Mouse (Mus musculus): Measurements from ENCODE around the gene Aco2. TPM values are rescaled to one million over a fixed set of nuclear protein-coding genes. Genes with fewer than 3 reads are reported as not detected.

The Aco2 gene
- polyA plus RNA-seq, 1 experiment, result 368 TPM

GRCm38 (mm10) chr15:81924933-81925332 lies 52.8 kb downstream of the Aco2 start:
- Histone ChIP-seq H3K4me3 (ENCODE audit: insufficient read depth, poor library complexity, severe bottlenecking) (peak overlapping the region; percentile 76), H3K79me2 (ENCODE audit: control insufficient read depth, insufficient read depth) (peaks cover 53% of the 10 kb centered on the region), H3K27me3 (ENCODE audit: control insufficient read depth, insufficient read depth, insufficient read length) (no peaks in the 10 kb centered on the region), H3ac (ENCODE audit: control insufficient read depth, insufficient read length, low read depth) (no peak overlapping the region), H3K36me3 (ENCODE audit: control insufficient read depth, insufficient read depth) (peaks cover 29% of the 10 kb centered on the region), H3K79me3 (ENCODE audit: low read depth) (peaks cover 26% of the 10 kb centered on the region)
- TF ChIP-seq USF1 (IDR thresholded peaks at IDR 0.05; ENCODE audit: low read depth) (no peak), MYOD1 (IDR thresholded peaks at IDR 0.05; ENCODE audit: control insufficient read depth, insufficient read length, low read depth) (no peak), CTCF (IDR thresholded peaks at IDR 0.05; ENCODE audit: control insufficient read depth, insufficient read depth, insufficient read length) (no peak), FOSL1 (IDR thresholded peaks at IDR 0.05; ENCODE audit: insufficient read depth, low read length, poor library complexity, severe bottlenecking) (no peak), MYOG (IDR thresholded peaks at IDR 0.05; ENCODE audit: control insufficient read depth, extremely low read depth, insufficient read length) (no peak), CEBPB (IDR thresholded peaks at IDR 0.05; ENCODE audit: low read depth) (no peak), MAX (IDR thresholded peaks at IDR 0.05) (no peak)

- H3K79me2 ChIP-seq (ENCODE audit: control insufficient read depth, insufficient read depth), result peaks cover 50% of the 10 kb centered on the region
- TF ChIP-seq CTCF (IDR thresholded peaks at IDR 0.05; ENCODE audit: control insufficient read depth, insufficient read depth, insufficient read length) (no peak), MYOG (IDR thresholded peaks at IDR 0.05; ENCODE audit: control insufficient read depth, extremely low read depth, insufficient read length) (no peak), USF1 (IDR thresholded peaks at IDR 0.05; ENCODE audit: low read depth) (no peak), MAX (IDR thresholded peaks at IDR 0.05) (peak; percentile 100), FOSL1 (IDR thresholded peaks at IDR 0.05; ENCODE audit: insufficient read depth, low read length, poor library complexity, severe bottlenecking) (no peak)
- H3K36me3 ChIP-seq (ENCODE audit: control insufficient read depth, insufficient read depth), result peaks cover 23% of the 10 kb centered on the region
- H3K4me3 ChIP-seq (ENCODE audit: insufficient read depth, poor library complexity, severe bottlenecking), result peak within 1 kb of the TSS; percentile 76
- H3K79me3 ChIP-seq (ENCODE audit: low read depth), result peaks cover 26% of the 10 kb centered on the region
- H3ac ChIP-seq (ENCODE audit: control insufficient read depth, insufficient read length, low read depth), result peak within 1 kb of the TSS; percentile 76
- no peaks in the 10 kb centered on the region for H3K27me3 ChIP-seq (ENCODE audit: control insufficient read depth, insufficient read depth, insufficient read length)
Measured at GRCm38 (mm10) chr15:81925760-81926445, 53.8 kb downstream of the Aco2 start, which contains the start of gene Polr3h. Polr3h (minus strand) TSS chr15:81926240.

GRCm38 (mm10) chr15:81926446-81926822 lies 54.3 kb downstream of the Aco2 start:
- peaks cover 22% of the 10 kb centered on the region for H3K36me3 ChIP-seq (ENCODE audit: control insufficient read depth, insufficient read depth)
- TF ChIP-seq MAX (IDR thresholded peaks at IDR 0.05) (no peak), CEBPB (IDR thresholded peaks at IDR 0.05; ENCODE audit: low read depth) (no peak), FOSL1 (IDR thresholded peaks at IDR 0.05; ENCODE audit: insufficient read depth, low read length, poor library complexity, severe bottlenecking) (no peak), MYOG (IDR thresholded peaks at IDR 0.05; ENCODE audit: control insufficient read depth, extremely low read depth, insufficient read length) (no peak), CTCF (IDR thresholded peaks at IDR 0.05; ENCODE audit: control insufficient read depth, insufficient read depth, insufficient read length) (no peak), USF1 (IDR thresholded peaks at IDR 0.05; ENCODE audit: low read depth) (no peak), MYOD1 (IDR thresholded peaks at IDR 0.05; ENCODE audit: control insufficient read depth, insufficient read length, low read depth) (no peak)
- peaks cover 44% of the 10 kb centered on the region for H3K79me2 ChIP-seq (ENCODE audit: control insufficient read depth, insufficient read depth)
- H3ac ChIP-seq (ENCODE audit: control insufficient read depth, insufficient read length, low read depth), result no peak overlapping the region
- no peak overlapping the region for H3K4me3 ChIP-seq (ENCODE audit: insufficient read depth, poor library complexity, severe bottlenecking)
- peaks cover 26% of the 10 kb centered on the region for H3K79me3 ChIP-seq (ENCODE audit: low read depth)
- H3K27me3 ChIP-seq (ENCODE audit: control insufficient read depth, insufficient read depth, insufficient read length), result no peaks in the 10 kb centered on the region

DNA sequence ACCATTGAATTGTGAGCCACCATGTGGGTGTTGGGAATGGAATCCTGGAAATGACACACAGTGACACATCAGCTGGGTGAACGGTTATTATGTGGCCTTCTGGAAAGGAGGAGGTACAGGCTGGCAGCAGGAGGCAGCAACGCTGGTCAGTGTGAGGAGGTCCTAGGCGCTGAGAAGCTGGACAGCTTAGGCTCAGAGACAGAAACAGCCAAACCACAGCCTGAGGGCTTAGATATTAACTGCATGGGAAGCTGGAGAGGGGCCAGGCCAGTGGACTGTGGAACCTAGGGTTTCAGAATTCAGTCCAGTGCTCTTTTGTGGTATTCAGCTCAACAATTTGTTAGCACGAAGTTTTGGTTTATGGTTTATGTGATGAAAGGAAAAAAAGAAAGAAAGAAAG lies 55.6 kb downstream of the Aco2 start:
- TF ChIP-seq MAX (IDR thresholded peaks at IDR 0.05) (no peak), CTCF (IDR thresholded peaks at IDR 0.05; ENCODE audit: control insufficient read depth, insufficient read depth, insufficient read length) (no peak), USF1 (IDR thresholded peaks at IDR 0.05; ENCODE audit: low read depth) (no peak), FOSL1 (IDR thresholded peaks at IDR 0.05; ENCODE audit: insufficient read depth, low read length, poor library complexity, severe bottlenecking) (no peak), MYOD1 (IDR thresholded peaks at IDR 0.05; ENCODE audit: control insufficient read depth, insufficient read length, low read depth) (no peak), CEBPB (IDR thresholded peaks at IDR 0.05; ENCODE audit: low read depth) (no peak), MYOG (IDR thresholded peaks at IDR 0.05; ENCODE audit: control insufficient read depth, extremely low read depth, insufficient read length) (no peak)
- Histone ChIP-seq H3K79me3 (ENCODE audit: low read depth) (peaks cover 26% of the 10 kb centered on the region), H3K36me3 (ENCODE audit: control insufficient read depth, insufficient read depth) (peaks cover 15% of the 10 kb centered on the region), H3K27me3 (ENCODE audit: control insufficient read depth, insufficient read depth, insufficient read length) (no peaks in the 10 kb centered on the region), H3K79me2 (ENCODE audit: control insufficient read depth, insufficient read depth) (peaks cover 31% of the 10 kb centered on the region), H3ac (ENCODE audit: control insufficient read depth, insufficient read length, low read depth) (no peak overlapping the region), H3K4me3 (ENCODE audit: insufficient read depth, poor library complexity, severe bottlenecking) (no peak overlapping the region)

DNA sequence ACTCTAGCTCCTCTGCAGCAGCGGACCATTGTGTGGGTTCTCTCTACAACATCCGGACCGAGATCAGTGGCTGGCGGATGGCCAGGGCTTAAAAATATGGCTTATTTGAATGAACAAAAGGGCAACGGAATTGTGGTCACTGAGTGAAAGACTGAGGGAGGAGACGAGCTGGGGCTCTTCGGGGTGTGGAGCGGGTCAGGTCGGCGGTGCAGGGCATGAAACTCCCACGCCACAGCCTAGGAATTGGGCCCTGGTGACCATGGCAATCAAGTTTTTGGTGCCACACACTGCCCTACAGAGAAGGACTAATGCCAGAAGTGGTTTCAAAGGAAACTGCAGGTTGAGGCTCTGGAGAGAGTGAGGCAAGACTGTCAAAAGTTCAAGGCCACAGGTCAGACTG lies 56.2 kb downstream of the Aco2 start:
- H3ac ChIP-seq (ENCODE audit: control insufficient read depth, insufficient read length, low read depth), result no peak overlapping the region
- no peaks in the 10 kb centered on the region for H3K27me3 ChIP-seq (ENCODE audit: control insufficient read depth, insufficient read depth, insufficient read length)
- peaks cover 11% of the 10 kb centered on the region for H3K36me3 ChIP-seq (ENCODE audit: control insufficient read depth, insufficient read depth)
- no peak for TF ChIP-seq USF1 (IDR thresholded peaks at IDR 0.05; ENCODE audit: low read depth)
- TF ChIP-seq MAX (IDR thresholded peaks at IDR 0.05), result no peak
- TF ChIP-seq CTCF (IDR thresholded peaks at IDR 0.05; ENCODE audit: control insufficient read depth, insufficient read depth, insufficient read length), result no peak
- TF ChIP-seq MYOD1 (IDR thresholded peaks at IDR 0.05; ENCODE audit: control insufficient read depth, insufficient read length, low read depth), result no peak
- TF ChIP-seq CEBPB (IDR thresholded peaks at IDR 0.05; ENCODE audit: low read depth), result no peak
- no peak for TF ChIP-seq MYOG (IDR thresholded peaks at IDR 0.05; ENCODE audit: control insufficient read depth, extremely low read depth, insufficient read length)
- no peak for TF ChIP-seq FOSL1 (IDR thresholded peaks at IDR 0.05; ENCODE audit: insufficient read depth, low read length, poor library complexity, severe bottlenecking)
- H3K79me3 ChIP-seq (ENCODE audit: low read depth), result peaks cover 24% of the 10 kb centered on the region
- peaks cover 26% of the 10 kb centered on the region for H3K79me2 ChIP-seq (ENCODE audit: control insufficient read depth, insufficient read depth)
- no peak overlapping the region for H3K4me3 ChIP-seq (ENCODE audit: insufficient read depth, poor library complexity, severe bottlenecking)
